Mouse (Mus musculus): ENCODE data around the gene Eno1. TPM values are rescaled to one million over a fixed set of nuclear protein-coding genes. Genes with fewer than 3 reads are reported as not detected.

The Eno1 gene
- total and polyA plus RNA-seq, 3 experiments: 1,109 to 1,985 (median 1,272) TPM

- H3K4me1 ChIP-seq (ENCODE audit: control insufficient read depth in 1 of 2, insufficient read depth in 2 of 2): peaks cover 7 to 13% of the 10 kb centered on the region in 2 experiments
- TF ChIP-seq NRF1 (IDR thresholded peaks at IDR 0.05; ENCODE audit: low read depth, low read length) (no peak), PAX5 (IDR thresholded peaks at IDR 0.05; ENCODE audit: low read length) (no peak), IRF4 (IDR thresholded peaks at IDR 0.05; ENCODE audit: low read depth, low read length) (no peak), USF2 (conservative IDR thresholded peaks at IDR 0.05; ENCODE audit: low read depth, low read length) (no peak), TCF12 (IDR thresholded peaks at IDR 0.05; ENCODE audit: low read depth, low read length) (no peak), SMC3 (IDR thresholded peaks at IDR 0.05; ENCODE audit: low read depth, low read length) (no peak), USF1 (IDR thresholded peaks at IDR 0.05; ENCODE audit: low read depth, low read length) (no peak), MAZ (IDR thresholded peaks at IDR 0.05; ENCODE audit: low read depth, low read length) (no peak), MAFK (IDR thresholded peaks at IDR 0.05; ENCODE audit: insufficient replicate concordance, low read length) (no peak), NELFE (IDR thresholded peaks at IDR 0.05; ENCODE audit: low read depth, low read length) (no peak), SIN3A (IDR thresholded peaks at IDR 0.05; ENCODE audit: low read length) (no peak), UBTF (IDR thresholded peaks at IDR 0.05; ENCODE audit: low read depth, low read length) (no peak)
- no peak overlapping the region for H3K4me3 ChIP-seq (replicated peaks in 1 of 3; ENCODE audit: low read depth in 2 of 3, low read length in 2 of 3, poor library complexity in 1 of 3)
- H3K36me3 ChIP-seq (replicated peaks in 1 of 2; ENCODE audit: control insufficient read depth in 1 of 2, insufficient read depth in 1 of 2, low read length in 1 of 2): no peaks in the 10 kb centered on the region
- dilution Hi-C loops (cut with MboI; ENCODE audit: extremely low pct_ligation_motif_present, extremely low pct_unique_long_range_greater_than_20kb, low sequenced_read_pairs): no loop called here
- H3K27me3 ChIP-seq (replicated peaks): peaks cover 11% of the 10 kb centered on the region
- no peak for DNase-seq (ENCODE audit: extremely low read depth)
- no peak overlapping the region for H3K27ac ChIP-seq (ENCODE audit: insufficient read depth, low read depth)
- H3K4me2 ChIP-seq (ENCODE audit: insufficient read depth, low read depth, poor library complexity, severe bottlenecking): no peak overlapping the region
- H3K79me2 ChIP-seq (replicated peaks; ENCODE audit: control insufficient read depth, extremely low read depth, insufficient read depth, poor library complexity, severe bottlenecking): no peaks in the 10 kb centered on the region
- no peaks in the 10 kb centered on the region for H3K9me3 ChIP-seq (replicated peaks; ENCODE audit: low read length)
- no peak overlapping the region for H3K9ac ChIP-seq (ENCODE audit: insufficient read depth, low read depth)
- in situ Hi-C loops (cut with MboI; ENCODE audit: low pct_ligation_motif_present, low pct_unique_long_range_greater_than_20kb, low sequenced_read_pairs): no loop called here
Measured at GRCm38 (mm10) chr4:150210306-150210705, 26.2 kb upstream of the Eno1 start.

- Histone ChIP-seq H3K27me3 (replicated peaks) (no peaks in the 10 kb centered on the region), H3K27ac (ENCODE audit: insufficient read depth, low read depth) (no peak overlapping the region), H3K36me3 (replicated peaks in 1 of 2; ENCODE audit: control insufficient read depth in 1 of 2, insufficient read depth in 1 of 2, low read length in 1 of 2) (no peaks in the 10 kb centered on the region), H3K4me2 (ENCODE audit: insufficient read depth, low read depth, poor library complexity, severe bottlenecking) (peak overlapping the region; percentile 75), H3K79me2 (replicated peaks; ENCODE audit: control insufficient read depth, extremely low read depth, insufficient read depth, poor library complexity, severe bottlenecking) (no peaks in the 10 kb centered on the region), H3K9ac (ENCODE audit: insufficient read depth, low read depth) (no peak overlapping the region; the same call in 1 of the 2 replicates), H3K9me3 (replicated peaks; ENCODE audit: low read length) (no peaks in the 10 kb centered on the region), H3K4me3 (replicated peaks in 1 of 3; ENCODE audit: low read depth in 2 of 3, low read length in 2 of 3, poor library complexity in 1 of 3) (peak overlapping the region in 1 of 3 experiments; percentile 33), H3K4me1 (ENCODE audit: control insufficient read depth in 1 of 2, insufficient read depth in 2 of 2) (peaks cover 7 to 13% of the 10 kb centered on the region in 2 experiments)
- no peak for DNase-seq (ENCODE audit: extremely low read depth)
- TF ChIP-seq CHD2 (IDR thresholded peaks at IDR 0.05; ENCODE audit: low read length) (no peak), IRF4 (IDR thresholded peaks at IDR 0.05; ENCODE audit: low read depth, low read length) (no peak), EP300 (IDR thresholded peaks at IDR 0.05; ENCODE audit: low read length) (0 out of 2 replicates have a peak, but pooled peaks have one; percentile 43), NRF1 (IDR thresholded peaks at IDR 0.05; ENCODE audit: low read depth, low read length) (no peak), CTCF (conservative IDR thresholded peaks at IDR 0.05 in 1 of 2, IDR thresholded peaks at IDR 0.05 in 1 of 2; ENCODE audit: low read depth in 2 of 2, low read length in 2 of 2) (peak in 1 of 2 experiments; percentile 35; a peak in 2 of 4 replicates), TCF12 (IDR thresholded peaks at IDR 0.05; ENCODE audit: low read depth, low read length) (no peak), ELF1 (IDR thresholded peaks at IDR 0.05; ENCODE audit: low read depth, low read length) (no peak), MAX (IDR thresholded peaks at IDR 0.05; ENCODE audit: low read length) (peak; percentile 42; the same call in 1 of the 2 replicates), ZC3H11A (IDR thresholded peaks at IDR 0.05; ENCODE audit: low read depth, low read length) (no peak), MYC (IDR thresholded peaks at IDR 0.05; ENCODE audit: low read depth, low read length) (0 out of 2 replicates have a peak, but pooled peaks have one; percentile 26), MXI1 (IDR thresholded peaks at IDR 0.05; ENCODE audit: low read depth, low read length) (peak; percentile 34; the same call in 1 of the 2 replicates)
- in situ Hi-C loops (cut with MboI; ENCODE audit: low pct_ligation_motif_present, low pct_unique_long_range_greater_than_20kb, low sequenced_read_pairs) (no loop called here), dilution Hi-C loops (cut with MboI; ENCODE audit: extremely low pct_ligation_motif_present, extremely low pct_unique_long_range_greater_than_20kb, low sequenced_read_pairs) (no loop called here)
Measured at GRCm38 (mm10) chr4:150211930-150212552, 24.5 kb upstream of the Eno1 start.

Data from CH12.LX (cell line).